14 mouse cellular contexts compared by ENCODE assay signal in genomic region chr11:81965653-81966625, GRCm38 (mm10). TPM values are rescaled to one million over a fixed set of nuclear protein-coding genes. Genes with fewer than 3 reads are reported as not detected.
A peak's percentile ranks its signal among the peaks of the same experiment; 100 is the strongest.
DNase-seq lines count a peak whose midpoint lies in the region; ATAC-seq and TF ChIP-seq lines count a peak whose summit lies in the region.
"Had no signal": no experiment of that assay in that cellular context is flagged by ENCODE, and none has a peak within 500 bp of the region (broad histone marks: within the 10 kb centered on the region; RNA-seq: fewer than 3 reads in every experiment).

No protein-coding gene starts in this region.

- TF ChIP-seq CTCF in layer of hippocampus, adult 2 months (conservative IDR thresholded peaks at IDR 0.05), result no peak
- TF ChIP-seq CTCF in brain, embryonic 14.5 days (IDR thresholded peaks at IDR 0.05; ENCODE audit: borderline replicate concordance, extremely low read depth, insufficient read depth, insufficient read length), result no peak

- H3K4me2 ChIP-seq in hindbrain, embryonic 14.5 days (replicated peaks), result peak overlapping the region; percentile 87
- H3K4me2 ChIP-seq in midbrain, embryonic 15.5 days, result peak overlapping the region; percentile 82
- H3K4me2 ChIP-seq in kidney, embryonic 15.5 days, result no peak overlapping the region
- H3K4me2 ChIP-seq: limb, embryonic 12.5 days had no signal

- H3K36me3 ChIP-seq in hindbrain, embryonic 14.5 days (replicated peaks; ENCODE audit: control insufficient read depth, insufficient read depth), result no peaks in the 10 kb centered on the region
- no peaks in the 10 kb centered on the region for H3K36me3 ChIP-seq in midbrain, embryonic 15.5 days (replicated peaks)
- no peaks in the 10 kb centered on the region for H3K36me3 ChIP-seq in kidney, embryonic 15.5 days
- H3K36me3 ChIP-seq: limb, embryonic 12.5 days had no signal

- TF ChIP-seq POLR2A in brain, embryonic 14.5 days (IDR thresholded peaks at IDR 0.05; ENCODE audit: borderline replicate concordance, extremely low read depth, insufficient read depth, insufficient read length, poor library complexity, severe bottlenecking), result no peak

- H3K9ac ChIP-seq in hindbrain, embryonic 14.5 days, result peak overlapping the region; percentile 49
- H3K9ac ChIP-seq in midbrain, embryonic 15.5 days, result peak overlapping the region; percentile 30; the same call in 1 of the 2 replicates
- H3K9ac ChIP-seq in kidney, embryonic 15.5 days, result no peak overlapping the region
- H3K9ac ChIP-seq: limb, embryonic 12.5 days had no signal

- ATAC-seq in hindbrain, embryonic 14.5 days (ENCODE audit: low FRiP score), result 0 out of 2 replicates have a peak, but pooled peaks have one; percentile 31
- ATAC-seq in midbrain, embryonic 15.5 days (replicated peaks), result peak; percentile 37
- no peak for ATAC-seq in kidney, embryonic 15.5 days (replicated peaks; ENCODE audit: low FRiP score)

- H3K27ac ChIP-seq in layer of hippocampus, adult 2 months, result peak overlapping the region; percentile 58
- no peak overlapping the region; the same call in 1 of the 2 replicates for H3K27ac ChIP-seq in hindbrain, embryonic 14.5 days
- peak overlapping the region; percentile 53 for H3K27ac ChIP-seq in midbrain, embryonic 15.5 days
- no peak overlapping the region for H3K27ac ChIP-seq in kidney, embryonic 15.5 days
- H3K27ac ChIP-seq: limb, embryonic 12.5 days had no signal

- peaks cover 44% of the 10 kb centered on the region for H3K4me1 ChIP-seq in hindbrain, embryonic 14.5 days (replicated peaks; ENCODE audit: control insufficient read depth, insufficient read depth, low read length)
- peaks cover 45% of the 10 kb centered on the region for H3K4me1 ChIP-seq in midbrain, embryonic 15.5 days
- peaks cover 6% of the 10 kb centered on the region; the same call in 1 of the 2 replicates for H3K4me1 ChIP-seq in kidney, embryonic 15.5 days

- H3K4me3 ChIP-seq in layer of hippocampus, adult 2 months, result peak overlapping the region; percentile 54
- H3K4me3 ChIP-seq in hindbrain, embryonic 14.5 days (replicated peaks; ENCODE audit: low read length), result peak overlapping the region; percentile 24
- peak overlapping the region; percentile 26 for H3K4me3 ChIP-seq in midbrain, embryonic 15.5 days
- no peak overlapping the region for H3K4me3 ChIP-seq in kidney, embryonic 15.5 days (replicated peaks)
- H3K4me3 ChIP-seq: limb, embryonic 12.5 days had no signal

- no peaks in the 10 kb centered on the region for H3K9me3 ChIP-seq in hindbrain, embryonic 14.5 days (ENCODE audit: control insufficient read depth, low read length)
- H3K9me3 ChIP-seq in midbrain, embryonic 15.5 days, result no peaks in the 10 kb centered on the region
- no peaks in the 10 kb centered on the region for H3K9me3 ChIP-seq in kidney, embryonic 15.5 days (replicated peaks)
- H3K9me3 ChIP-seq: limb, embryonic 12.5 days had no signal

- no peak for DNase-seq in layer of hippocampus, adult 2 months (ENCODE audit: low spot score in 2 of 2)
- DNase-seq in layer of hippocampus, postnatal 25 days (ENCODE audit: extremely low spot score in 1 of 2, low spot score in 1 of 2), result no peak
- DNase-seq in brain, embryonic 14.5 days (ENCODE audit: low read depth), result peak; percentile 67
- DNase-seq in hindbrain, embryonic 14.5 days (ENCODE audit: low spot score), result no peak
- no peak for DNase-seq in embryo, embryonic 10 days (ENCODE audit: low spot score)
- no peak for DNase-seq in spleen, adult 18-20 months
- DNase-seq: cerebellum, adult 2 months; lung, adult 18-20 months had no signal

- peaks cover 12% of the 10 kb centered on the region; the same call in 1 of the 2 replicates for H3K27me3 ChIP-seq in hindbrain, embryonic 14.5 days (ENCODE audit: control insufficient read depth, insufficient read depth, low read length)
- no peaks in the 10 kb centered on the region for H3K27me3 ChIP-seq in midbrain, embryonic 15.5 days (replicated peaks)
- H3K27me3 ChIP-seq in kidney, embryonic 15.5 days, result peaks cover 53% of the 10 kb centered on the region

- WGBS in hindbrain, embryonic 14.5 days, result 51% methylated on average over 11 of the region's 11 CpGs
- 47% methylated on average over 11 of the region's 11 CpGs for WGBS in midbrain, embryonic 15.5 days
- 68% methylated on average over 11 of the region's 11 CpGs for WGBS in kidney, embryonic 15.5 days

RNA-seq across cellular contexts. Expression of gene Asic2, which starts 2.3 kb away (rescaled TPM):
- 10 to 100 TPM; 58.5 to 65.6 TPM for total RNA-seq in layer of hippocampus, adult 2 months (2021)
- 10 to 100 TPM; 58.4 to 61.0 TPM for total RNA-seq in layer of hippocampus, postnatal 25 days (2021)
- polyA plus RNA-seq in brain, embryonic 14.5 days (2012; rRNA removed), result 12.4 and 24.0 TPM in 2 replicates
- polyA plus RNA-seq in hindbrain, embryonic 14.5 days (2014; fragmentation: Nextera tagmentation; extraction: Ambion mirVana), result 12.4 and 14.7 TPM in 2 replicates
- 13.9 and 14.4 TPM in 2 replicates for polyA plus RNA-seq in midbrain, embryonic 15.5 days (2015; fragmentation: Nextera tagmentation; extraction: Ambion mirVana)
- 3.5 and 3.7 TPM in 2 replicates for polyA plus RNA-seq in kidney, embryonic 15.5 days (2015; fragmentation: Nextera tagmentation; extraction: Ambion mirVana)
- total RNA-seq: MEL; neutrophil, adult 5-6 weeks had no signal
- polyA plus RNA-seq: heart, embryonic 16.5 days had no signal

Comparison
In these comparisons a context has a peak if more than half of its experiments do, and no peak if none do; other contexts are left out.
1. H3K27ac ChIP-seq: peak in layer of hippocampus, adult 2 months (single experiment) and midbrain, embryonic 15.5 days (single experiment); none in hindbrain, embryonic 14.5 days (single experiment) and kidney, embryonic 15.5 days (single experiment).